Comparison of ENCODE assay signal across 10 mouse cellular contexts in genomic region chr10:98742822-98743605, GRCm38 (mm10).
A peak's percentile ranks its signal among the peaks of the same experiment; 100 is the strongest.
DNase-seq lines count a peak whose midpoint lies in the region; ATAC-seq and TF ChIP-seq lines count a peak whose summit lies in the region.
"Had no signal": no experiment of that assay in that cellular context is flagged by ENCODE, and none has a peak within 500 bp of the region (broad histone marks: within the 10 kb centered on the region; RNA-seq: fewer than 3 reads in every experiment).

No protein-coding gene starts in this region.

- no peaks in the 10 kb centered on the region for H3K36me3 ChIP-seq in liver, embryonic 11.5 days (ENCODE audit: control insufficient read depth, insufficient read depth, low read length)
- no peaks in the 10 kb centered on the region for H3K36me3 ChIP-seq in intestine, postnatal 0 days (ENCODE audit: control insufficient read depth, insufficient read depth)
- H3K36me3 ChIP-seq in kidney, embryonic 15.5 days, result no peaks in the 10 kb centered on the region
- H3K36me3 ChIP-seq: embryonic facial prominence, embryonic 13.5 days; midbrain, embryonic 12.5 days had no signal

- ATAC-seq in liver, embryonic 11.5 days (replicated peaks; ENCODE audit: low FRiP score), result 0 out of 2 replicates have a peak, but pooled peaks have one; percentile 34
- no peak for ATAC-seq in intestine, postnatal 0 days
- no peak for ATAC-seq in kidney, embryonic 15.5 days (replicated peaks; ENCODE audit: low FRiP score)

- H3K27ac ChIP-seq in liver, embryonic 11.5 days (ENCODE audit: low read depth, low read length), result no peak overlapping the region
- H3K27ac ChIP-seq in cerebellum, adult 2 months (ENCODE audit: insufficient read depth, low read length), result no peak overlapping the region
- no peak overlapping the region for H3K27ac ChIP-seq in intestine, postnatal 0 days (ENCODE audit: low read depth, low read length)
- H3K27ac ChIP-seq in kidney, embryonic 15.5 days, result no peak overlapping the region
- H3K27ac ChIP-seq: embryonic facial prominence, embryonic 13.5 days; midbrain, embryonic 12.5 days had no signal

- H3K4me3 ChIP-seq in liver, embryonic 11.5 days (ENCODE audit: low read depth, low read length), result no peak overlapping the region
- peak overlapping the region; percentile 20 for H3K4me3 ChIP-seq in cerebellum, adult 2 months (replicated peaks; ENCODE audit: insufficient read depth, low read depth, low read length)
- no peak overlapping the region for H3K4me3 ChIP-seq in intestine, postnatal 0 days (ENCODE audit: low read depth, low read length)
- H3K4me3 ChIP-seq in kidney, embryonic 15.5 days (replicated peaks), result no peak overlapping the region
- H3K4me3 ChIP-seq: embryonic facial prominence, embryonic 13.5 days; midbrain, embryonic 12.5 days had no signal

- 61% methylated on average over 16 of the region's 16 CpGs for WGBS in liver, embryonic 11.5 days
- 5% methylated on average over 16 of the region's 16 CpGs for WGBS in cerebellum, adult 2 months
- 81% methylated on average over 16 of the region's 16 CpGs for WGBS in intestine, postnatal 0 days
- WGBS in kidney, embryonic 15.5 days, result 65% methylated on average over 16 of the region's 16 CpGs

- H3K9me3 ChIP-seq in liver, embryonic 11.5 days (ENCODE audit: control insufficient read depth, low read length), result no peaks in the 10 kb centered on the region
- H3K9me3 ChIP-seq in intestine, postnatal 0 days (ENCODE audit: control insufficient read depth), result no peaks in the 10 kb centered on the region
- H3K9me3 ChIP-seq in kidney, embryonic 15.5 days (replicated peaks), result no peaks in the 10 kb centered on the region
- H3K9me3 ChIP-seq: embryonic facial prominence, embryonic 13.5 days; midbrain, embryonic 12.5 days had no signal

- no peak for TF ChIP-seq CTCF in cerebellum, adult 2 months (IDR thresholded peaks at IDR 0.05; ENCODE audit: borderline replicate concordance, insufficient read depth, low read depth, low read length)
- no peak for TF ChIP-seq CTCF in intestine, postnatal 0 days (IDR thresholded peaks at IDR 0.05; ENCODE audit: low read depth)

- no peak for TF ChIP-seq POLR2A in cerebellum, adult 2 months (IDR thresholded peaks at IDR 0.05; ENCODE audit: borderline replicate concordance, insufficient read depth, low read length)

- H3K4me2 ChIP-seq in liver, embryonic 11.5 days, result peak overlapping the region; percentile 13; the same call in 1 of the 2 replicates
- no peak overlapping the region for H3K4me2 ChIP-seq in intestine, postnatal 0 days (replicated peaks; ENCODE audit: low read depth)
- no peak overlapping the region for H3K4me2 ChIP-seq in kidney, embryonic 15.5 days
- H3K4me2 ChIP-seq: embryonic facial prominence, embryonic 13.5 days; midbrain, embryonic 12.5 days had no signal

- H3K27me3 ChIP-seq in liver, embryonic 11.5 days (replicated peaks; ENCODE audit: control insufficient read depth, insufficient read depth, low read length), result no peaks in the 10 kb centered on the region
- H3K27me3 ChIP-seq in cerebellum, adult 2 months (ENCODE audit: control insufficient read depth, insufficient read depth, low read length), result no peaks in the 10 kb centered on the region
- no peaks in the 10 kb centered on the region for H3K27me3 ChIP-seq in intestine, postnatal 0 days (replicated peaks; ENCODE audit: control insufficient read depth, insufficient read depth, low read length)
- no peaks in the 10 kb centered on the region for H3K27me3 ChIP-seq in kidney, embryonic 15.5 days
- H3K27me3 ChIP-seq: embryonic facial prominence, embryonic 13.5 days; midbrain, embryonic 12.5 days had no signal

- H3K4me1 ChIP-seq in liver, embryonic 11.5 days (replicated peaks; ENCODE audit: control insufficient read depth, insufficient read depth, low read length), result no peaks in the 10 kb centered on the region
- H3K4me1 ChIP-seq in cerebellum, adult 2 months (ENCODE audit: control insufficient read depth, insufficient read depth, low read length), result no peaks in the 10 kb centered on the region
- 0 out of 2 replicates have a peak, but pooled peaks cover 7% of the 10 kb centered on the region for H3K4me1 ChIP-seq in intestine, postnatal 0 days (replicated peaks; ENCODE audit: control insufficient read depth, insufficient read depth, low read length)
- H3K4me1 ChIP-seq in kidney, embryonic 15.5 days, result peaks cover 15% of the 10 kb centered on the region
- H3K4me1 ChIP-seq: midbrain, embryonic 12.5 days had no signal

- no peak overlapping the region for H3K9ac ChIP-seq in liver, embryonic 11.5 days (ENCODE audit: low read depth, low read length)
- H3K9ac ChIP-seq in intestine, postnatal 0 days (ENCODE audit: low read depth, low read length), result no peak overlapping the region
- H3K9ac ChIP-seq in kidney, embryonic 15.5 days, result no peak overlapping the region
- H3K9ac ChIP-seq: embryonic facial prominence, embryonic 13.5 days; midbrain, embryonic 12.5 days had no signal

- no peak for DNase-seq in liver, embryonic 11.5 days (ENCODE audit: low spot score)
- no peak for DNase-seq in liver
- DNase-seq in cerebellum, adult 2 months, result peak; percentile 84 to 86
- peak; percentile 52 to 61 for DNase-seq in layer of hippocampus, postnatal 10 days (ENCODE audit: low spot score in 2 of 2)
- DNase-seq in right cerebral cortex, postnatal 36 days (ENCODE audit: low spot score in 2 of 2), result peak; percentile 48 to 63
- DNase-seq in thymus, postnatal 36 days, result no peak

Comparison
In these comparisons a context has a peak if more than half of its experiments do, and no peak if none do; other contexts are left out.
1. DNase-seq: peak in cerebellum, adult 2 months (2 of 2), layer of hippocampus, postnatal 10 days (2 of 2) and right cerebral cortex, postnatal 36 days (2 of 2); none in liver, embryonic 11.5 days (single experiment), liver (single experiment) and thymus, postnatal 36 days (0 of 2).